Mouse (Mus musculus) small intestine, adult 2 months (tissue): Measurements from ENCODE around the gene Tmem150a. TPM values are rescaled to one million over a fixed set of nuclear protein-coding genes. Genes with fewer than 3 reads are reported as not detected.

Experiments used
- H3K27ac ChIP-seq: fragments of 200-500 bp; 2 replicates; pipeline ENCODE4 v1.5.1; 2012; ENCODE audit warnings: low read depth, low read length, control low read depth, inconsistent platforms; ENCODE audit not compliant: insufficient read depth
- H3K27me3 ChIP-seq: fragments of 200-500 bp; 2 replicates; pipeline ENCODE4 v1.6.1; 2012; ENCODE audit warnings: mild to moderate bottlenecking, moderate library complexity, low read length, inconsistent platforms; ENCODE audit not compliant: control insufficient read depth, insufficient read depth
- H3K36me3 ChIP-seq: fragments of 200-500 bp; 2 replicates; pipeline ENCODE4 v1.6.1; 2012; ENCODE audit warnings: mild to moderate bottlenecking, low read length, control low read depth, inconsistent platforms; ENCODE audit not compliant: control insufficient read depth, insufficient read depth
- H3K4me1 ChIP-seq: fragments of 200-500 bp; 2 replicates; pipeline ENCODE4 v1.6.1; 2012; ENCODE audit warnings: low read length, inconsistent platforms, mixed read lengths; ENCODE audit not compliant: control insufficient read depth, insufficient read depth, insufficient read length
- H3K4me3 ChIP-seq: fragments of 200-500 bp; 2 replicates; pipeline ENCODE4 v1.5.1; 2012; ENCODE audit warnings: low read depth, mild to moderate bottlenecking, control low read depth, inconsistent platforms, low read length, moderate library complexity
- CTCF ChIP-seq: fragments of 200-500 bp; IDR thresholded peaks from 2 replicates; pipeline ENCODE4 v1.5.1; 2012; ENCODE audit warnings: low read depth, mild to moderate bottlenecking, control low read depth, inconsistent platforms, low read length, moderate library complexity, mixed read lengths; ENCODE audit not compliant: insufficient replicate concordance, insufficient read length; ENCODE audit errors: extremely low read depth
- POLR2A ChIP-seq: fragments of 200-500 bp; IDR thresholded peaks from 2 replicates; pipeline ENCODE4 v1.6.1; 2012; ENCODE audit warnings: low read depth, mild to moderate bottlenecking, control low read depth, inconsistent platforms, low read length, moderate library complexity
- WGBS: fragments of 180-500 bp; shearing (Covaris S2); methylation state at CpG from one replicate; pipeline ENCODE4 v1.1.7; 2018; 5-methylcytosine and 5-hydroxymethylcytosine counted together
- polyA plus RNA-seq: library from polyadenylated mRNA; depleted of rRNA; stranded (reverse); fragments of >200 nt; gene quantifications from 2 replicates; pipeline ENCODE4 v1.2.3, GENCODE M21; 2012; rRNA removed

Tmem150a gene
- polyA plus RNA-seq, result 16.6 and 31.8 TPM in 2 replicates

- Histone ChIP-seq H3K27ac (peak within 1 kb of the TSS; percentile 52), H3K4me1 (peaks cover 15% of the 10 kb centered on the region), H3K4me3 (peak within 1 kb of the TSS; percentile 86), H3K36me3 (peaks cover 23% of the 10 kb centered on the region), H3K27me3 (no peaks in the 10 kb centered on the region)
- TF ChIP-seq POLR2A (no peak), CTCF (no peak)
- WGBS, result under 1% methylated on average over 71 of the region's 71 CpGs
These were observed at the start of gene Tmem150a for GRCm38 (mm10) chr6:72355066-72355911. Gene Tmem150a, plus strand, starts transcription at chr6:72355447.

GRCm38 (mm10) chr6:72312198-72312597 lies 43.0 kb upstream of the Tmem150a start:
- WGBS, result 88% methylated on average over 3 of the region's 3 CpGs

GRCm38 (mm10) chr6:72313124-72313867 lies 42.0 kb upstream of the Tmem150a start:
- Histone ChIP-seq H3K36me3 (peaks cover 11% of the 10 kb centered on the region; the same call in 1 of the 2 replicates), H3K4me3 (no peak overlapping the region), H3K27ac (no peak overlapping the region), H3K27me3 (no peaks in the 10 kb centered on the region), H3K4me1 (no peaks in the 10 kb centered on the region)
- TF ChIP-seq POLR2A (no peak), CTCF (no peak)
- WGBS, result 87% methylated on average over 11 of the region's 11 CpGs

More at GRCm38 (mm10) chr6:72312198-72312597, 43.0 kb upstream of the Tmem150a start:
- H3K27ac ChIP-seq, result no peak overlapping the region
- H3K27me3 ChIP-seq, result no peaks in the 10 kb centered on the region
- H3K36me3 ChIP-seq, result peaks cover 4% of the 10 kb centered on the region; the same call in 1 of the 2 replicates
- no peaks in the 10 kb centered on the region for H3K4me1 ChIP-seq
- no peak for TF ChIP-seq CTCF
- no peak for TF ChIP-seq POLR2A
- H3K4me3 ChIP-seq, result no peak overlapping the region

- H3K4me3 ChIP-seq, result no peak overlapping the region
- H3K27me3 ChIP-seq, result no peaks in the 10 kb centered on the region
- H3K27ac ChIP-seq, result no peak overlapping the region
- peaks cover 30% of the 10 kb centered on the region for H3K36me3 ChIP-seq
- WGBS, result 86% methylated on average over 2 of the region's 2 CpGs
- H3K4me1 ChIP-seq, result no peaks in the 10 kb centered on the region
- no peak for TF ChIP-seq POLR2A
- TF ChIP-seq CTCF, result no peak
These were observed 39.9 kb upstream of the Tmem150a start for GRCm38 (mm10) chr6:72315384-72315783.

GRCm38 (mm10) chr6:72316044-72316443 lies 39.2 kb upstream of the Tmem150a start:
- H3K27ac ChIP-seq, result no peak overlapping the region
- H3K4me1 ChIP-seq, result no peaks in the 10 kb centered on the region
- peaks cover 36% of the 10 kb centered on the region for H3K36me3 ChIP-seq
- TF ChIP-seq CTCF (no peak), POLR2A (no peak)
- H3K4me3 ChIP-seq, result no peak overlapping the region
- 88% methylated on average over 1 of the region's 1 CpGs for WGBS
- H3K27me3 ChIP-seq, result no peaks in the 10 kb centered on the region

GRCm38 (mm10) chr6:72318440-72318839 lies 36.8 kb upstream of the Tmem150a start:
- Histone ChIP-seq H3K36me3 (peaks cover 51% of the 10 kb centered on the region), H3K4me1 (no peaks in the 10 kb centered on the region), H3K27me3 (no peaks in the 10 kb centered on the region), H3K27ac (no peak overlapping the region), H3K4me3 (no peak overlapping the region)
- no peak for TF ChIP-seq POLR2A
- no peak for TF ChIP-seq CTCF
- WGBS, result 79% methylated on average over 5 of the region's 5 CpGs

GRCm38 (mm10) chr6:72319019-72319418 lies 36.2 kb upstream of the Tmem150a start:
- Histone ChIP-seq H3K27ac (no peak overlapping the region), H3K4me1 (no peaks in the 10 kb centered on the region), H3K4me3 (no peak overlapping the region), H3K36me3 (peaks cover 55% of the 10 kb centered on the region), H3K27me3 (no peaks in the 10 kb centered on the region)
- TF ChIP-seq POLR2A, result no peak
- TF ChIP-seq CTCF, result no peak
- WGBS, result 74% methylated on average over 11 of the region's 11 CpGs
